Mouse (Mus musculus) liver, adult 2 months (tissue): ENCODE results near the gene Cpne6.

Experiments used
- CTCF ChIP-seq: fragments of 200-500 bp; IDR thresholded peaks from 2 replicates; pipeline ENCODE4 v1.5.1; 2011; ENCODE audit warnings: low read depth, low read length, control low read depth
- POLR2A ChIP-seq: fragments of 200-500 bp; IDR thresholded peaks from 2 replicates; pipeline ENCODE4 v1.6.1; 2011; ENCODE audit warnings: low read length, control low read depth; ENCODE audit not compliant: insufficient read depth; ENCODE audit errors: extremely low read depth

GRCm38 (mm10) chr14:55551794-55552193, 41.5 kb downstream of the Cpne6 start:
- TF ChIP-seq CTCF (no peak), POLR2A (no peak)
